Mouse (Mus musculus): ENCODE measurements around the gene Chchd2. TPM values are rescaled to one million over a fixed set of nuclear protein-coding genes. Genes with fewer than 3 reads are reported as not detected.
A peak's percentile ranks its signal among the peaks of the same experiment; 100 is the strongest.

Gene Chchd2
- polyA plus RNA-seq, 2 experiments: 500 to 630 TPM

GRCm38 (mm10) chr5:129855163-129855562, 32.1 kb downstream of the Chchd2 start:
- Histone ChIP-seq H3K9ac (replicated peaks) (no peak overlapping the region), H3K4me3 (ENCODE audit: insufficient read depth in 1 of 2, low read depth in 2 of 2, low read length in 2 of 2) (no peak overlapping the region), H3K4me1 (replicated peaks; ENCODE audit: control insufficient read depth in 2 of 2, insufficient read depth in 2 of 2, low read length in 1 of 2) (no peaks in the 10 kb centered on the region), H3K4me2 (ENCODE audit: low read depth) (no peak overlapping the region), H3K9me3 (ENCODE audit: control insufficient read depth, low read length) (no peaks in the 10 kb centered on the region), H3K27ac (no peak overlapping the region), H3K27me3 (ENCODE audit: control insufficient read depth, insufficient read depth, low read length) (no peaks in the 10 kb centered on the region), H3K36me3 (replicated peaks; ENCODE audit: control insufficient read depth, insufficient read depth, low read depth) (peaks cover 5% of the 10 kb centered on the region)
- 65% methylated on average over 5 of the region's 5 CpGs for WGBS (ENCODE audit: insufficient replicate concordance)
- ATAC-seq (ENCODE audit: insufficient read depth) (no peak), DNase-seq (ENCODE audit: low read depth in 3 of 3, low spot score in 3 of 3) (no peak)
- TF ChIP-seq CTCF (IDR thresholded peaks at IDR 0.05; ENCODE audit: low read depth) (no peak), EP300 (IDR thresholded peaks at IDR 0.05; ENCODE audit: low read depth) (no peak)

- no peak for TF ChIP-seq CTCF (IDR thresholded peaks at IDR 0.05; ENCODE audit: low read depth)
- WGBS (ENCODE audit: insufficient replicate concordance): 30% methylated on average over 8 of the region's 8 CpGs
- Histone ChIP-seq H3K36me3 (replicated peaks; ENCODE audit: control insufficient read depth, insufficient read depth, low read depth) (peaks cover 20% of the 10 kb centered on the region), H3K27me3 (ENCODE audit: control insufficient read depth, insufficient read depth, low read length) (no peaks in the 10 kb centered on the region), H3K4me3 (ENCODE audit: insufficient read depth in 1 of 2, low read depth in 2 of 2, low read length in 2 of 2) (peak overlapping the region; percentile 80 to 91), H3K4me2 (ENCODE audit: low read depth) (peak overlapping the region; percentile 92), H3K27ac (peak overlapping the region; percentile 68; the same call in 1 of the 2 replicates), H3K9me3 (ENCODE audit: control insufficient read depth, low read length) (no peaks in the 10 kb centered on the region), H3K9ac (replicated peaks) (peak overlapping the region; percentile 83), H3K4me1 (replicated peaks; ENCODE audit: control insufficient read depth in 2 of 2, insufficient read depth in 2 of 2, low read length in 1 of 2) (peaks cover 3 to 5% of the 10 kb centered on the region in 2 experiments)
- ATAC-seq (ENCODE audit: insufficient read depth) (no peak), DNase-seq (ENCODE audit: low read depth in 3 of 3, low spot score in 3 of 3) (no peak)
These were observed 39.8 kb downstream of the Chchd2 start for GRCm38 (mm10) chr5:129847558-129847820.

DNA sequence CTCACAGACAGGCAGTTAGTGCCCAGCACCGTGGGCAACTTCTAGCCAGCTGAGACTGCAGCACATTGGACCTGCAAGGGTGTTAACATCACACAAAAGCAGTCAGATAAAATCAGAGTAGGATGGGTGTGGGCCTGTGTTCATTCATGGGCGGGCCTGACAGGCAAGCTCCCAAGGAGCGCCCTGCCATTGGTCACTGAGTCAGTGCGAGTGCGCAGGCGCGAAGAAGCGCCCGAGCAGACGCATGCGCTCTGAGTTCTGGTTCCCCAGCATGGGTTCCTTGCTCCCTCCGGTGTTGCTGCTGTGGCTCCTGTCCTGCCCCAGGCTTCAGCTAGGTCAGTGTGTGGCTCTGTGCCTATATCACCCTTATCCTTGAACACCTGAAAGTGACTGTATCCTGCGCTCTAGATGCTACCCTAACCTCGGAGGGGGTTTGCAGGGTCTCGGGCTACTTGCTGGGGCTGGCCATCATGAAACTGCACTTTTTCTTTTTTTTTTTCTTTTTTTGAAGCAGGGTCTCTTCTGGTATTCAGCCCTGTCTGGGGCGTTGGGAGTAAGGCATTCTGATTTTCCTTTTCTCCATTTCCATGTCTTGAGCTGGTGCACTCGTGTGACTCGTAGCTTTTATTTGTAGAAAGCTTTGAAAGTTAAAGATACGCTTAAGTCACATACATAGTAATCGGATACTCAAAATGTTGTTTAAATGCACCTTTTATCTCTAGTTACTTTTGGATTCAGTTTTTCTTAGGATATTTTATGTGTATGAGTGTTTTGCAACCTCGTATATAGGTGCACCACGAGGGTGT, 40.3 kb downstream of the Chchd2 start, which contains the start of gene Sumf2:
TSS of gene Sumf2 (plus strand) at position 235 of the 806 bp plus-strand sequence.
- Histone ChIP-seq H3K4me3 (ENCODE audit: insufficient read depth in 1 of 2, low read depth in 2 of 2, low read length in 2 of 2) (peak within 1 kb of the TSS; percentile 80 to 91), H3K27me3 (ENCODE audit: control insufficient read depth, insufficient read depth, low read length) (no peaks in the 10 kb centered on the region), H3K4me1 (replicated peaks; ENCODE audit: control insufficient read depth in 2 of 2, insufficient read depth in 2 of 2, low read length in 1 of 2) (peaks cover 3 to 5% of the 10 kb centered on the region in 2 experiments), H3K4me2 (ENCODE audit: low read depth) (peak within 1 kb of the TSS; percentile 92), H3K9ac (replicated peaks) (peak within 1 kb of the TSS; percentile 83), H3K27ac (peak within 1 kb of the TSS; percentile 68), H3K9me3 (ENCODE audit: control insufficient read depth, low read length) (no peaks in the 10 kb centered on the region), H3K36me3 (replicated peaks; ENCODE audit: control insufficient read depth, insufficient read depth, low read depth) (peaks cover 20% of the 10 kb centered on the region)
- peak; percentile 89 to 93 (median 91) for DNase-seq (ENCODE audit: low read depth in 3 of 3, low spot score in 3 of 3)
- WGBS (ENCODE audit: insufficient replicate concordance): 6% methylated on average over 22 of the region's 22 CpGs
- peak; percentile 98 for ATAC-seq (ENCODE audit: insufficient read depth)
- no peak for TF ChIP-seq EP300 (IDR thresholded peaks at IDR 0.05; ENCODE audit: low read depth)
- TF ChIP-seq CTCF (IDR thresholded peaks at IDR 0.05; ENCODE audit: low read depth): no peak

DNA sequence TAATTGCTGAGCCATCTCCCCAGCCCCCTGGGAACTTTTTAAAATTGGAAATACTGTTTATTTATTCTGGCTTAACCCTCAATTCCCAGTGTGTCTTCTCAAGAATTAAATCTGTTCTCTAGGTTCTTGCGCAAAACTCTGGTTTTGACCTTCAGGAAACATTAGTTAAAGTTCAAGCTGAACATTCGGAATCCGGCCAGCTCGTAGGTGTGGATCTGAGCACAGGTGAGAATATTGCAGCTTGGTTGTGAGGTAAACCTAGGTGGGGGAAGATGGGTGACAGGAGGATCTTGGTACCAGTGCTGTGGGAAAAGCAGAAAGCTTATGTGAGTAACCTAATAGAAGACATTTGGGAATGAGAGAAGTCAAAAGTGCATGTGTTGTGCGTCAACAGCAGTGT, 42.4 kb downstream of the Chchd2 start:
- Histone ChIP-seq H3K4me2 (ENCODE audit: low read depth) (no peak overlapping the region), H3K27me3 (ENCODE audit: control insufficient read depth, insufficient read depth, low read length) (no peaks in the 10 kb centered on the region), H3K27ac (no peak overlapping the region), H3K36me3 (replicated peaks; ENCODE audit: control insufficient read depth, insufficient read depth, low read depth) (peaks cover 20% of the 10 kb centered on the region), H3K4me3 (ENCODE audit: insufficient read depth in 1 of 2, low read depth in 2 of 2, low read length in 2 of 2) (no peak overlapping the region), H3K9me3 (ENCODE audit: control insufficient read depth, low read length) (no peaks in the 10 kb centered on the region), H3K9ac (replicated peaks) (no peak overlapping the region), H3K4me1 (replicated peaks; ENCODE audit: control insufficient read depth in 2 of 2, insufficient read depth in 2 of 2, low read length in 1 of 2) (peaks cover 3 to 5% of the 10 kb centered on the region in 2 experiments)
- TF ChIP-seq EP300 (IDR thresholded peaks at IDR 0.05; ENCODE audit: low read depth) (no peak), CTCF (IDR thresholded peaks at IDR 0.05; ENCODE audit: low read depth) (no peak)
- DNase-seq (ENCODE audit: low read depth in 3 of 3, low spot score in 3 of 3): no peak
- ATAC-seq (ENCODE audit: insufficient read depth): no peak
- WGBS (ENCODE audit: insufficient replicate concordance): 86% methylated on average over 5 of the region's 5 CpGs

Other genes starting within 250 kb of the Chchd2 start
- 0.67 and 0.75 TPM in 2 replicates for gene Zfp11, start 217.4 kb downstream of the Chchd2 start, polyA plus RNA-seq (2012; rRNA removed)
- 0.61 and 0.65 TPM in 2 replicates for gene Zfp11, start 217.4 kb downstream of the Chchd2 start, polyA plus RNA-seq (2014; fragmentation: Nextera tagmentation; extraction: Ambion mirVana)
- not detected in 2 replicates for gene Sept14, start 179.0 kb downstream of the Chchd2 start, polyA plus RNA-seq (2012; rRNA removed)
- gene Sept14, start 179.0 kb downstream of the Chchd2 start, polyA plus RNA-seq (2014; fragmentation: Nextera tagmentation; extraction: Ambion mirVana): not detected in 2 replicates
- 46.8 and 54.6 TPM in 2 replicates for gene Mrps17, start 172.0 kb downstream of the Chchd2 start, polyA plus RNA-seq (2012; rRNA removed)
- gene Mrps17, start 172.0 kb downstream of the Chchd2 start, polyA plus RNA-seq (2014; fragmentation: Nextera tagmentation; extraction: Ambion mirVana): 111 TPM in 2 replicates
- gene Nipsnap2, start 162.4 kb downstream of the Chchd2 start, polyA plus RNA-seq (2012; rRNA removed): 8.5 and 15.9 TPM in 2 replicates
- gene Nipsnap2, start 162.4 kb downstream of the Chchd2 start, polyA plus RNA-seq (2014; fragmentation: Nextera tagmentation; extraction: Ambion mirVana): 22.6 and 22.8 TPM in 2 replicates
- 33.3 and 33.6 TPM in 2 replicates for gene Psph, start 100.0 kb downstream of the Chchd2 start, polyA plus RNA-seq (2012; rRNA removed)
- 71.2 and 75.5 TPM in 2 replicates for gene Psph, start 100.0 kb downstream of the Chchd2 start, polyA plus RNA-seq (2014; fragmentation: Nextera tagmentation; extraction: Ambion mirVana)
- gene Sumf2, start 40.5 kb downstream of the Chchd2 start, polyA plus RNA-seq (2012; rRNA removed): 8.6 and 10.0 TPM in 2 replicates
- 15.0 and 19.1 TPM in 2 replicates for gene Sumf2, start 40.5 kb downstream of the Chchd2 start, polyA plus RNA-seq (2014; fragmentation: Nextera tagmentation; extraction: Ambion mirVana)
- gene Zbed5, start 8.3 kb upstream of the Chchd2 start, polyA plus RNA-seq (2012; rRNA removed): 0.43 and 0.70 TPM in 2 replicates
- gene Zbed5, start 8.3 kb upstream of the Chchd2 start, polyA plus RNA-seq (2014; fragmentation: Nextera tagmentation; extraction: Ambion mirVana): 0.67 and 1.4 TPM in 2 replicates
- 0.05 and 0.10 TPM in 2 replicates for gene Phkg1, start 11.1 kb upstream of the Chchd2 start, polyA plus RNA-seq (2012; rRNA removed)
- gene Phkg1, start 11.1 kb upstream of the Chchd2 start, polyA plus RNA-seq (2014; fragmentation: Nextera tagmentation; extraction: Ambion mirVana): 0.10 and 0.18 TPM in 2 replicates
- 0.26 and 0.61 TPM in 2 replicates for gene Nupr1l, start 21.1 kb upstream of the Chchd2 start, polyA plus RNA-seq (2012; rRNA removed)
- 0.71 and 0.72 TPM in 2 replicates for gene Nupr1l, start 21.1 kb upstream of the Chchd2 start, polyA plus RNA-seq (2014; fragmentation: Nextera tagmentation; extraction: Ambion mirVana)
- gene Vkorc1l1, start 54.5 kb upstream of the Chchd2 start, polyA plus RNA-seq (2012; rRNA removed): 16.5 and 16.6 TPM in 2 replicates
- gene Vkorc1l1, start 54.5 kb upstream of the Chchd2 start, polyA plus RNA-seq (2014; fragmentation: Nextera tagmentation; extraction: Ambion mirVana): 16.2 and 17.5 TPM in 2 replicates
- 15.5 and 18.7 TPM in 2 replicates for gene Gusb, start 115.6 kb upstream of the Chchd2 start, polyA plus RNA-seq (2012; rRNA removed)
- 37.7 and 37.9 TPM in 2 replicates for gene Gusb, start 115.6 kb upstream of the Chchd2 start, polyA plus RNA-seq (2014; fragmentation: Nextera tagmentation; extraction: Ambion mirVana)
- gene Asl, start 141.8 kb upstream of the Chchd2 start, polyA plus RNA-seq (2012; rRNA removed): 26.1 and 30.4 TPM in 2 replicates
- gene Asl, start 141.8 kb upstream of the Chchd2 start, polyA plus RNA-seq (2014; fragmentation: Nextera tagmentation; extraction: Ambion mirVana): 39.8 and 47.3 TPM in 2 replicates
- gene Crcp, start 141.8 kb upstream of the Chchd2 start, polyA plus RNA-seq (2012; rRNA removed): 8.6 and 15.8 TPM in 2 replicates
- 14.7 and 16.1 TPM in 2 replicates for gene Crcp, start 141.8 kb upstream of the Chchd2 start, polyA plus RNA-seq (2014; fragmentation: Nextera tagmentation; extraction: Ambion mirVana)
- 8.4 and 10.0 TPM in 2 replicates for gene Tpst1, start 185.9 kb upstream of the Chchd2 start, polyA plus RNA-seq (2012; rRNA removed)
- gene Tpst1, start 185.9 kb upstream of the Chchd2 start, polyA plus RNA-seq (2014; fragmentation: Nextera tagmentation; extraction: Ambion mirVana): 22.3 and 22.8 TPM in 2 replicates